Mouse (Mus musculus) kidney, postnatal 36 days (tissue): ENCODE results near the gene Cyp2d10.
"Not testable (repeated sequence)": the region's sequence is repeated elsewhere in the genome, so short reads cannot be mapped to it uniquely, and the experiment has no call there.

Experiments used
- DNase-seq, 2 experiments: peaks; one replicate each; pipeline ENCODE4 v3.0.0; 2021 to 2022; ENCODE audit warnings: mixed read lengths in 2 of 2

The Cyp2d10 gene

GRCm38 (mm10) chr15:82395955-82396354 lies 11.0 kb downstream of the Cyp2d10 start:
- not testable (repeated sequence) for DNase-seq

DNA sequence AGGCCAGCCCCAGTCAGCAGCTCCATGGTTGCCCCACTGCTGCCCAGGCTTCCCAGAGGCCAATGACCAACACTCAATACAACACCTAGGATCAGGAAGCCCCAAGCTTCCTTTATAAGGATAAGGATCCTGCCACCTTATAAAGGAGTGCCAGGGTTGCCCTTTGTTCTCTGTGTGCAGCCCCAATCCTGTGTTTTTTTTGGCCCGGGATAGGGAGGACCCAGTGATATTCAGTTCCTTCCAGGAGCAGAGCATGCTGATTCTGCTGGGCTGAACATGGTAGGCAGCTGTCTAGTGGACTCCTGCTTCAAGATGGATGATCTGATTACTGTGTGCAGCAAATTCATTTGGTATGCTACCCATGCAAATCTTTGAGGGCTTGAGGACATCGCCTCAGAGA lies 13.1 kb downstream of the Cyp2d10 start, which contains the start of gene Cyp2d11:
Cyp2d11 (minus strand) TSS at position 101 of the 400 bp plus-strand sequence.
- not testable (repeated sequence) for DNase-seq

DNA sequence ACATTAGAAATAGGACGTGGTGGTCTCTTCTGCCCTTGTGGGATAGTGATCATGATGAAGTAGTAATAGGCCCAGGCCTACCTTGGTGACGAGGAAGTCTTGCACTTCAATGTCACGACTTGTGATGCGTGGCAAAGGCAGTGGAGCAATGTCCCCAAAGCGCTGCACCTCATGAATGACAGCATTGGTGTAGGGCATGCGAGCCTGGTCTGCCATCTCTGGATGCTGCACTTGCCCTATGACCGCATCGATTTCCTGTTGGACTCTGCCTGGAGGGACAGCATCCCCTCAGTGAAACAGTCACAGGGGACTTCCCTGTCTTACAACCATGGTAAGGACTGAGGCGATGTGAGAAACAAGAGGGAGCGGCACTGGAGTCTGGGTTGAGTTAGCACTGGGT lies 17.1 kb downstream of the Cyp2d10 start:
- not testable (repeated sequence) for DNase-seq

GRCm38 (mm10) chr15:82385729-82386128 lies 21.3 kb downstream of the Cyp2d10 start:
- DNase-seq: no peak

DNA sequence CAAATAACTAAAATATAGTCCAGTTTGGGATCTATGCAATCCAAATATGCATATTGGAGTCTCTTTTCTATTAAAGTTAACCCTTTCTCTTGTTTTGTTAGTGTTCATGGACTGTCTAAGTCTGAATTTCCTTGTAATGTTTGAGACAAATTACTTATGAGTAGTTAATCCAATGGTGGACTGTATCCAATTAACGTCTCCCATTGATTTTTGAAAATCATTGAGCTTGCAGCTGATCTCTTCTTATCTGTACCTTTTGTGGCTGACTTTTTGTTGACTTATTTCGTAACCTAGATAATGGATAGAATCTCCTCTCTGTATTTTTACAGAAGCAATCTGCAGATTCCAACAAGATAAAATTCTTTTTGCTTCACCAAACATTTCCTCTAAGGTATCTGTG lies 24.6 kb downstream of the Cyp2d10 start:
- DNase-seq: no peak

- DNase-seq: no peak
These were observed 26.3 kb downstream of the Cyp2d10 start for GRCm38 (mm10) chr15:82380714-82381062.

GRCm38 (mm10) chr15:82379871-82380713 lies 26.9 kb downstream of the Cyp2d10 start, which contains the start of gene Cyp2d22:
Cyp2d22 (minus strand) TSS chr15:82380260.
- peak; percentile 82 to 83 for DNase-seq

DNA sequence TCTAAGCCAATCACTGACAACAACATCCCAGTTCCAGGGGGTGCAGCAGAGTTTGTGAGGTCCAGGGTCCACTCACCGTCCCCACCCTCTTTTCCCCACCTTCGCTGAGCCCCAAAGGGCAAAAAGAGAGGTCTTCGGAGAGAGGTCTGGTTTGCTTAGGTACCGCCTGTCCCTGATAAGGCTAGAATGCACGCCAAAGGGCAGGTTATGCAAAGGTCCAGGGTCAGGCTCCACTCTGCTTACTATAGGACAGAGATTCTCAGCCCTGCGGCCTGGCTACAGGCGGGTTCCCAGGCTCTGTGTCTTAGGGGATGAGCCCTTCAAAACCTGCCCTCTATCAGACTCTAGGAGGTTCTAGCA lies 27.5 kb downstream of the Cyp2d10 start:
- DNase-seq: peak in 1 of 2 experiments; percentile 60

DNA sequence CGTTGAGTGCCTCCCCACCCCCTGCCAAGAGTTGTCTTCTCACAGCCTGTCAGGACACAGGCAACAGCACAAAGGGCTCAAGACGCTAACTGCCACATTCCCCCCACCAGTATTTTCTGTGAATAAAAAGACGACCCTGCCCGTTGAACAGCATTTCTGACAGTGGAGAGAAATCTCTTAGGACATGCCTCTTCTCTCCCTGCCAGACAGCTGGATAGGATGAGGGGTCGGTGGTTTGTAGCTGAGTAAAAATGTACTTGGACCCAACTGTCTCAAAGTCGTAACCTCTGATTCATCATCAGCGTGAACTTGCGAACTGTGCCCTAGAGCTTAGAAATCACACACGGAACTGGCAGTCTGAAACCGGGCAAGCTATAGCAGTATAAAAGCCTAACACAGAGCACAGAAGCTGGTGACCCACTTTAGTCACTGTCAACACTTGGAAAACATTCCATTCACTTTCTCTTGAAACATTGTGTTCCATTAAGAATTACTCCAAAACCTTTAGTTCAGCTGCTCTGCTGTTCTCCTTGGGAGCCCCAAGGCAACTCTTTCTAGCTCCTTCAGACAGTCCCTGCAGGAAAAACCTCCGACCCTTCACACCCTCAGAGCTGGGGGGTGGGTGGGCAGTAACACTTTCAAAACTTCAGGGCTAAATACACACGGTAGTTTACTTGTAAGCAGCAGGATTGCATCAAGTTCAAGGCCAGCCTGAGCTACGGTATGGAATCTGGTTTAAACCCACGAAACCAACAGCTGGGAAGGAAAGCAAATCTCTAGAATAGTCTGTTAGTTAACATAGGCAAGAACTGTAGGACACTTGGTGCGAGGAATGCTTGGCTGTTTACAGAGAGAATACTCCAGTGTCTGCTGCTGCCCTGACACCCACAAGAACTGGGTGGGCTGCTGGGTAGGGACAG lies 28.5 kb downstream of the Cyp2d10 start:
- DNase-seq: peak; percentile 37 to 67

- DNase-seq: no peak
These were observed 29.3 kb downstream of the Cyp2d10 start for GRCm38 (mm10) chr15:82377701-82378100.

GRCm38 (mm10) chr15:82376393-82377138 lies 30.4 kb downstream of the Cyp2d10 start:
- peak; percentile 66 to 83 for DNase-seq

- DNase-seq: no peak
These were observed 31.1 kb downstream of the Cyp2d10 start for GRCm38 (mm10) chr15:82375855-82376254.

DNA sequence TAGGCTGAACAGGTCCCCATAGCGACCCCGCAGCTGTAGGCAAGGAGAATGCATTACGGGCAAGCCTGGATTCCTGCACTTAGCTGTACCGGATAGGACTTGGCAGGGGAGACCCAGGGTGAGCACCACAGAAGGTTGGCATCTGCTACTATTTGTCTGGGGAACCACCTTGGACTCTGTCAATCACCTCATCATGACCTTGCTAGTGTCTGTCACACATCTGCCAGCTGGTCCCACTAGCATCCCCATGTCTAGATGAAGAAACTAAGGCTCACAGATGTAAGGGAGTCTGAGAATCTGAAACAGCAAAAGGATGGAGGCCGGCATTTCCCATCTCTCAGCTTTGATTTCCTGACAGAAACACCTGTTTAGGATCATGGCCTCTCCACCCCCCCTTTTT lies 32.6 kb downstream of the Cyp2d10 start:
- no peak for DNase-seq

DNA sequence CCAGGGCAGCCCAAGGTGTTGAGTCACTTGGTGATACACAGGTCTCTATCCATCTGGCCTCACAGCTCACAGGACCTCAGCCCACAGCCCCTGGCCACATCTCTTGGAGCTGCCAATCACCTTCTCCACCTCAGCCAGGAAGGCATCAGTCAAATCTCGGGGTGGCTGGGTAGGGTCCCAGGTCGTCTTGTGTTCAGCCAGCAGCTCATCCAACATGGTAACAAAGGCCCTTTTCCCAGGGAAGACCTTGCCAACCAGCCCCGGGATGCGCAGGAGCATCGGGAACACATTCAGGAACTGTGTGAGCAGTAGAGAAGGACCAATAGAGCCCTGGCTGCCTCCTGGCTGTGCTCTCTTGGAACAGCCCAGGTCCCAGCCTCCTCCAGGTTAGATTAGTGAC lies 34.0 kb downstream of the Cyp2d10 start:
- no peak for DNase-seq

DNA sequence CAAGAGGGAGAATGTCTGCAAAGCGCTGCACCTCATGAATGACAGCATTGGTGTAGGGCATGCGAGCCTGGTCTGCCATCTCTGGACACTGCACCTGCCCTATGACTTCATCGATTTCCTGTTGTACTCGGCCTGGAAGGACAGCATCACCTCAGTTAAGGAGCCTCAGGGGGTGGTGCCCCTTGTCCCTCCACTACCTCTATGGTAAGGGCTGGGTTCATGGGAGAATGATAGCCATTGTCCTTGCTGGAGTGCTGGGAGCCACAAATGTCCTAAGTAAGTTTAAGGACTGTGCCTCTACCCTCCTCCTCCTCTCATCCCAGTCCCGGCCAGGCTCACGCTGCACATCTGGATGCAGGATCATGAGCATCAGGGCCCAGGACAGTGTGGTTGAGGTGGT lies 34.5 kb downstream of the Cyp2d10 start:
- no peak for DNase-seq

GRCm38 (mm10) chr15:82368851-82369250 lies 38.1 kb downstream of the Cyp2d10 start:
- DNase-seq: no peak

- DNase-seq: no peak
These were observed 38.8 kb downstream of the Cyp2d10 start for GRCm38 (mm10) chr15:82368146-82368545.

- DNase-seq: not testable (repeated sequence)
These were observed 42.4 kb downstream of the Cyp2d10 start for GRCm38 (mm10) chr15:82364561-82364960.

DNA sequence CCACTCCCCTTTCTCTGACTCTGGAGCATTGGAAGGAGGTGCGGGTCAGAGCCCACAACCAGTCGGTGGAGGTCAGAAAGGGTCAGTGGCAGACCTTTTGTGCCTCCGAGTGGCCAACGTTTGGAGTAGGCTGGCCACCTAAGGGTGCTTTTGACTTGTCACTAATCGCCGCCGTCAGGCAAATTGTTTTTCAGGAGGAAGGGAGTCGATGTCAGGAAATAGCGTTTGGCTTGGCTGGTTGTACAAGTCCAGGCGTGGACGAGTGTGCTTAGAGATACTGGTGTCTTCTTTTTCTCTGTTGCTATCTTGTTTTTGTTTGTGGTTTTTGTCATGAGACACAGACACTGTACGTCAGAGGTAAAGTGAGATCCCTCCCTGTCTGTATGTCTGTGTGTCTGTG lies 43.2 kb downstream of the Cyp2d10 start:
- not testable (repeated sequence) for DNase-seq

GRCm38 (mm10) chr15:82362234-82362633 lies 44.8 kb downstream of the Cyp2d10 start:
- peak; percentile 52 to 65 for DNase-seq

DNA sequence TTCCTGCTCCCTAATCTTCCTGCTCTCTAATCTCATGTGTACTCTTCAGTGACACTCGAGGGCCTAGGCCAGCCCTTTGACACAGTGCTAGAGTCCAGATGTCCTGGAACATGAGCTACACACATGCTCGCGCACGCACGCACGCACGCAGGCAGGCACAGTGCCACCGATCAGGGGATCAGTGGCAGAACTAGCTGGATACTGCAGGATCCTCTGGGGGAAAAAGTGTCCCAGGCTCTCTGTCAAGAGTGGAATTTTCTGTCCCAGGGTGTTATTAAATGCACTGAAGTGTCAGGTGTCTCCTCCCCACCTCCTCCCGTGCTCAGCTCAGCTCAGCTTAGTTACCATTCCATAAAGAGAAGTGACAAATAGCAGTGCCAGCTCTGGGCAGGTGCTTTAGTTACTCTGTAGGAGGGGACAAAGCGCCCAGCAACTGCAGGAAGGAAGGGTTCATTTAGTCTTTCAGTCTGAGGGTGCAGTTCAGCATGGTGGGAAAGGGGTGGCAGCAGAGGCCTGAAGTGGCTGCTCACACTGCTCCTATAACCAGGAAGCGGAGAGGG lies 45.5 kb downstream of the Cyp2d10 start:
- DNase-seq: peak; percentile 66
